Mouse (Mus musculus) c-Kit-positive CD71-positive TER-119-negative erythroid progenitor cells, embryonic 14.5 days (primary cell): ENCODE measurements around the gene Mrpl52.

Experiments used
- DNase-seq: peaks from one replicate; pipeline ENCODE4 v3.0.0-alpha.2; 2013; ENCODE audit warnings: low read depth

The Mrpl52 gene

DNA sequence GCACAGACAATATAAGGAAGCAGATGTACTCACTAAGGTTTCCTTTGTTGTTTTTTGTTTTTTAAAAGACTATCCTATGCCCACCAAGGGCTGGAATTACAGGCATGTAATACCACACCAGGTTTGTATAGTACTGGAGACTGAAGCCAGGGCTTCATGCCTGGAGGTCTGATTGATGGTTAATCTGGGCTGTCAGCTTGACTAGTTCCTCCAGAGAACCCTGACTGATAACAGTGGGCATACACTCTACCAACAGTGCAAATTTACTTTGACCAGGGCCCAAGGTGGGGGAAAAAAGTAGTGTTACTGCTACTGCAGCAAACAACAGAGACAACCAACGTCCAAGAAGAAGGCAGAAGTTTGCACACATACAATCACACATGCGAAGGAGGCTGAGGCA lies 44.8 kb downstream of the Mrpl52 start:
- no peak for DNase-seq

DNA sequence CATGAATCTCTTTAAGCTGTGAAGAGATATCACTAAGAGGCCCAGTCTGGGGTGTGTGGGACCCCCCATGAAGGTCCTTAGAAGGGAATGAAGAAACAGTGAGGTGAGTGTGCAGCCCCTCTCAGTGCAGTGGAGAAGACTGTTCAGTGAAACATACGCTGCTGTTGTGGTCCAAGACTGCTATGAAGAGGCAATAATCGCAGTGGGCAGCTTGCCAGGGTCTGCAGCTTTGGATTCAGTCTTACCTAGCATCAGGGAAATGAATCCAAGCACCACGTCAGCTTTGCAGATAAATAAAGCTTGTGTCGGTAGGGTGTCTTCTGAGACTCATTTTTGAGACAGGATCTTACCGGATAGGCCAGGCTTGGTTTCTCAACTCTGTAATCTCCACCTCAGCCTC lies 46.0 kb downstream of the Mrpl52 start:
- DNase-seq: no peak

DNA sequence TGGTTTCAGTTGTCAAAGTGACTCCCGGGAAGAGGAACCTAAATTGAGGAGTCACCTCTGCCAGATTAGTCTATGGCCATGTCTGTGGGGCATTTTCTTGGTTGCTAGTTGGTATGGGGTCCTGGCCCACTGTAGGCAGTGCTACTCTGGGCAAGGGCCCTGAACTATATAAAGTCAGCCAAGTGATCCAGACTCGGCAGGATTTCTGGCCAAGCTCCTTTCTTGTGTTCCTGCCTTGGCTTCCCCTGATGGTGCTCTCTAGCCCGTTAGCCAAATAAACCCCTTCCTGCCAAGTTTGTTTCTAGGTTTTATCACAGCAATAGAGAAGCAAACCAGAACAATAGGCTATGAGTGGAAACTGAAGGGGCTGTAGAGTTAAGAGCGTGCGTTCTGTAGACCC lies 48.0 kb downstream of the Mrpl52 start:
- DNase-seq: no peak

DNA sequence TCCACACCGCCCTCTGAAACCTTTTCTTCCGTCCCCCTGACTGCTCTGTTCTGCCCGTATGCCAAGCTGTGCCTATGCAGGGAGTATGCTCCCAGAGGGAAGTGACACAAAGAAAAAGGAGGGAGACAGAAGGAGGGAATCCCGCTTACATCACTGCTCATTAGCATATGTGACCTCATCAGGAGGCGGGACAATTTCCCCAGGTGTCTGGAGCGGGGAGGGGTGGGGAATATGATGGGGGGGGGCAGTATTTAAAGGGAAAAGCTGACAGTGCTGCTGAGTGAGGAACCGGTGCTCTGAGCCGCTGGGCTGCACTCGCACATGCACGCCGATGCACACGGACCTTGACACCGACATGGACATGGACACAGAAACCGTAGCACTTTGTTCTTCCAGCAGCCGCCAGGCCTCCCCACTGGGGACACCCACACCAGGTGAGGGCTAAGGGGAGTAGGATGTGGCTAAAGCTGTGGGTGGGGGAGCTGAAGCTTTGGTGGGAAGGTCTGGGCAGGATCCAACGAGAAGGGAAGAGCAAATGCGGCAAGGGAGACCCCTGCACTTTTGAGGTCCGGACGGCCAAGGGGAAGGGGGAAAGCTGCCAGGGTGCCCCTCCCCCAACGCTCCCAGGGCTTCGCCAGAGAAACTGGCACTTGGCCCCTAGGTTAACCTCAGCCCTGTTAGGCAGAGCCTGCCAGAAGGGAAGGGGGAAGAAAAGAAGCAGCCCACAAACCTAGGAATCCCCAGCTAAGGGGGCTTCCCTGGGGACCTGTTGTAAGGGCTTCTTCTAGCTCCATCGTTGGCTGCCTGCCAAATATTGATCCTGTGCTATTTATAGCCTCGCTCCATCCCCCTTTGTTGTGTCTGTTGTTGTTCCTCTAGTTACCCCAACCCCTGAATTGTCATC lies 49.5 kb downstream of the Mrpl52 start, which contains the start of gene Rem2:
TSS of gene Rem2 (plus strand) at position 160 of the 904 bp plus-strand sequence.
- no peak for DNase-seq

DNA sequence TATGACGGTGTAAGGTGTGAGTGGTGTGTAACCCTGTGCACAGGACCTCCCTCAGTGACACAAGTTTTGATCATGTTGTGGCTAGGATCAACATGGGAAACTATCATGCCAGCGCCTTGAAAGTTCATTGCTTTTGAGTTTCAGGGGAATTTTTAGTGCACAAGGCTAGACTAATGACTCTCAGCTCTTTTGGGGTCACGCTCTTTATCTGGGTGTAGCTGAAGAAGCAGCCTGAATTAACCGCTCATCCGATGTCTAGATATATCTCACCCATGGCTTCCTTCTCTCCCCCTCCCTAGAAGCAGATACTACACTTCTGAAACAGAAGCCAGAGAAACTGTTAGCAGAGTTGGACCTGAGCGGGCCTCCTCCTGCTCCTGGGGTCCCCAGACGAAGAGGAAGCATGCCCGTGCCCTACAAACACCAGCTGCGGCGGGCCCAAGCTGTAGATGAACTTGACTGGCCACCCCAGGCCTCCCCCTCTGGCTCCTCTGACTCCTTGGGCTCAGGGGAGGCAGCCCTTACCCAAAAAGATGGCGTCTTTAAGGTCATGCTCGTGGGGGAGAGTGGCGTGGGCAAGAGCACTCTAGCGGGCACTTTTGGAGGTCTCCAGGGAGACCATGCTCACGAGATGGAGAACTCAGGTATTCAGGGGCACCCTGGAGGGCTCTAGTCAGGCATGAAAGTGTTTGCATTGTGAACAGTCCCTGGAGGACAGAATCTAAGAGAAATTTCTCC lies 50.6 kb downstream of the Mrpl52 start:
- DNase-seq: no peak
